Mouse (Mus musculus) layer of hippocampus, adult 2 months (tissue): ENCODE measurements at regions not wholly inside any gene's neighbourhood (a gene's known extent, or its start where the extent isn't known, plus 50 kb on each side); places are given as distances from the start of the nearest gene placed in this dataset.

Source experiments
- DNase-seq, 2 experiments: peaks; one replicate each; pipeline ENCODE4 v3.0.0; 2022; ENCODE audit warnings: low spot score in 2 of 2
- H3K27ac ChIP-seq: fragments of 200-600 bp; 2 replicates; pipeline ENCODE4 v1.8.1; 2022
- H3K4me3 ChIP-seq: fragments of 200-600 bp; 2 replicates; pipeline ENCODE4 v1.8.1; 2022; ENCODE audit warnings: mild to moderate bottlenecking
- CTCF ChIP-seq: fragments of 200-600 bp; conservative IDR thresholded peaks from 2 replicates; pipeline ENCODE4 v1.8.1; 2022; ENCODE audit warnings: antibody characterized with exemption, mild to moderate bottlenecking, moderate library complexity

GRCm38 (mm10) chr16:75663871-75664270 lies 71.2 kb downstream of the Rbm11 start:
- no peak for DNase-seq
- no peak for TF ChIP-seq CTCF
- no peak overlapping the region for H3K27ac ChIP-seq
- H3K4me3 ChIP-seq = no peak overlapping the region

- Histone ChIP-seq H3K27ac (peak overlapping the region; percentile 44; the same call in 1 of the 2 replicates), H3K4me3 (no peak overlapping the region)
- TF ChIP-seq CTCF = no peak
- DNase-seq = peak; percentile 49 to 51
These were observed 74.9 kb downstream of the Rbm11 start for GRCm38 (mm10) chr16:75667589-75667988.

GRCm38 (mm10) chr16:75672112-75672511 lies 79.5 kb downstream of the Rbm11 start:
- H3K4me3 ChIP-seq = no peak overlapping the region
- DNase-seq = no peak
- no peak for TF ChIP-seq CTCF
- H3K27ac ChIP-seq = no peak overlapping the region

- DNase-seq = peak; percentile 5 to 37
- TF ChIP-seq CTCF = peak; percentile 79
- Histone ChIP-seq H3K4me3 (no peak overlapping the region), H3K27ac (no peak overlapping the region)
These were observed 83.2 kb downstream of the Rbm11 start for GRCm38 (mm10) chr16:75675871-75676270.

- TF ChIP-seq CTCF = no peak
- no peak for DNase-seq
- Histone ChIP-seq H3K4me3 (no peak overlapping the region), H3K27ac (no peak overlapping the region)
These were observed 84.5 kb downstream of the Rbm11 start for GRCm38 (mm10) chr16:75677180-75677579.
